Mouse (Mus musculus) liver, adult 2 months (tissue): Measurements from ENCODE around the gene Epha1.

Experiments
- CTCF ChIP-seq: fragments of 200-500 bp; IDR thresholded peaks from 2 replicates; pipeline ENCODE4 v1.5.1; 2011; ENCODE audit warnings: low read depth, low read length, control low read depth
- POLR2A ChIP-seq: fragments of 200-500 bp; IDR thresholded peaks from 2 replicates; pipeline ENCODE4 v1.6.1; 2011; ENCODE audit warnings: low read length, control low read depth; ENCODE audit not compliant: insufficient read depth; ENCODE audit errors: extremely low read depth

DNA sequence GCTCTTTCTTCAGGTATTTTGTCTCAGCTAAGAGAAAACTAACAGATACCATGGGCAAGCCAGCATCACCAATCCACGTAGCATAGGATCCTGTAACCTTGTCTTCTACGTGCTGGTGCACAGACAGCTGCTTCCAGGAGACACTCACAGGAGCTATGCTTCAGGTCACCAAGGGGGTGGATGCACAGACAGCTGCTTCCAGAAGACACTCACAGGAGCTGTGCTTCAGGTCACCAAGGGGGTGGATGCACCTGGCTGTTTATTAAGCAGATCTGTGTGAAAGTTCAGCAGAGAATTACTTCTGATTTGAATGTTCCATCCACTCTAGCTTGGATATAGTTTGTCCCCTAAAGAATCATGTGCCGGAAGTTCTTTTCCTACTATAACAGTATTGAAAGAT is 42.1 kb downstream of the Epha1 start:
- no peak for TF ChIP-seq CTCF
- TF ChIP-seq POLR2A: no peak
